Mouse (Mus musculus) brain, embryonic 14.5 days (tissue): ENCODE results near the gene Rpusd4.

Source experiments
- CTCF ChIP-seq: fragments of 200-500 bp; IDR thresholded peaks from 2 replicates; pipeline ENCODE4 v1.5.1; 2012; ENCODE audit warnings: inconsistent platforms, mild to moderate bottlenecking, moderate library complexity, borderline replicate concordance; ENCODE audit not compliant: insufficient read depth, insufficient read length; ENCODE audit errors: extremely low read depth
- POLR2A ChIP-seq: fragments of 200-500 bp; IDR thresholded peaks from 2 replicates; pipeline ENCODE4 v1.6.1; 2012; ENCODE audit warnings: mild to moderate bottlenecking, inconsistent platforms, borderline replicate concordance; ENCODE audit not compliant: poor library complexity, insufficient read depth, insufficient read length, severe bottlenecking; ENCODE audit errors: extremely low read depth

DNA sequence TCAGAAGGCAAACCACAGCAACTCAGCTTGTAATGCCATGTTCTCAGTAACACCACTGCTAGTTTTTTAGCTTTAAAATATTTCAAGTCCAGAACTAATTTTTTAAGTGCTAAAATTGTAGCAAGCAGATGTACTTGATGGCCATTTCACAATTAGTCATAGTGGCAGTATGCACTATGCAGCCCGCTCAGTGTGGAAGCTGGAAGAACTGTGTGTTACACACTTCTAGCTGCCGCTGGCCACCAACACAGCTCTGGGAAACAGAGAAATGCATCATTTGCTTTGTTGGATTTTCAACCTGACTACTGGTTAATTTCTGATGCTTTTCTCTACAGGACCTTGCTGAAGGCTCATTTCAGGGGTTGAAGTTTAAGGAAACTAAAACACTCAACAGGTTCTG, 20.3 kb upstream of the Rpusd4 start:
- TF ChIP-seq CTCF (no peak), POLR2A (no peak)
